Mouse (Mus musculus): Measurements from ENCODE around the gene Snx1. TPM values are rescaled to one million over a fixed set of nuclear protein-coding genes. Genes with fewer than 3 reads are reported as not detected.

The Snx1 gene
- polyA plus RNA-seq, 1 experiment, result 105 TPM

- no peak overlapping the region for H3K4me3 ChIP-seq (replicated peaks)
- no peaks in the 10 kb centered on the region for H3K27me3 ChIP-seq (replicated peaks)
- no peaks in the 10 kb centered on the region for H3K9me3 ChIP-seq
- peaks cover 34% of the 10 kb centered on the region for H3K4me1 ChIP-seq
- H3K36me3 ChIP-seq (replicated peaks; ENCODE audit: low read length), result peaks cover 72% of the 10 kb centered on the region
- no peak for TF ChIP-seq GATA1 (IDR thresholded peaks at IDR 0.05; ENCODE audit: borderline replicate concordance, low read length)
- TF ChIP-seq FLI1 (IDR thresholded peaks at IDR 0.05; ENCODE audit: low read length), result no peak
Measured at GRCm38 (mm10) chr9:66040801-66041200, 85.6 kb downstream of the Snx1 start.

GRCm38 (mm10) chr9:66039290-66039689, 87.1 kb downstream of the Snx1 start:
- no peaks in the 10 kb centered on the region for H3K27me3 ChIP-seq (replicated peaks)
- H3K9me3 ChIP-seq, result no peaks in the 10 kb centered on the region
- H3K4me3 ChIP-seq (replicated peaks), result no peak overlapping the region
- H3K36me3 ChIP-seq (replicated peaks; ENCODE audit: low read length), result peaks cover 85% of the 10 kb centered on the region
- TF ChIP-seq FLI1 (IDR thresholded peaks at IDR 0.05; ENCODE audit: low read length) (no peak), GATA1 (IDR thresholded peaks at IDR 0.05; ENCODE audit: borderline replicate concordance, low read length) (no peak)
- H3K4me1 ChIP-seq, result peaks cover 34% of the 10 kb centered on the region

GRCm38 (mm10) chr9:66038581-66038980, 87.8 kb downstream of the Snx1 start:
- Histone ChIP-seq H3K9me3 (no peaks in the 10 kb centered on the region), H3K36me3 (replicated peaks; ENCODE audit: low read length) (peaks cover 88% of the 10 kb centered on the region), H3K4me1 (peaks cover 34% of the 10 kb centered on the region), H3K27me3 (replicated peaks) (no peaks in the 10 kb centered on the region), H3K4me3 (replicated peaks) (no peak overlapping the region)
- TF ChIP-seq GATA1 (IDR thresholded peaks at IDR 0.05; ENCODE audit: borderline replicate concordance, low read length), result no peak

Other genes starting within 250 kb of the Snx1 start
- 2.8 TPM in 1 of 2 replicates, not detected in the other for gene Pclaf, start 236.3 kb downstream of the Snx1 start, polyA plus RNA-seq (2012; ENCODE audit: insufficient read depth, low replicate concordance)
- 0.58 TPM in 1 of 2 replicates, not detected in the other for gene Trip4, start 217.8 kb downstream of the Snx1 start, polyA plus RNA-seq (2012; ENCODE audit: insufficient read depth, low replicate concordance)
- 0.45 and 1.4 TPM in 2 replicates for gene Csnk1g1, start 217.7 kb downstream of the Snx1 start, polyA plus RNA-seq (2012; ENCODE audit: insufficient read depth, low replicate concordance)
- 39.4 and 300 TPM in 2 replicates for gene Ppib, start 66.4 kb downstream of the Snx1 start, polyA plus RNA-seq (2012; ENCODE audit: insufficient read depth, low replicate concordance)
- 0.16 TPM in 1 of 2 replicates, not detected in the other for gene Snx22, start 56.9 kb downstream of the Snx1 start, polyA plus RNA-seq (2012; ENCODE audit: insufficient read depth, low replicate concordance)
- gene Ciao2a, start within 50 bp of the Snx1 start, polyA plus RNA-seq (2012; ENCODE audit: insufficient read depth, low replicate concordance), result 8.6 and 26.5 TPM in 2 replicates
- gene Dapk2, start 31.6 kb upstream of the Snx1 start, polyA plus RNA-seq (2012; ENCODE audit: insufficient read depth, low replicate concordance), result 0.96 and 1.2 TPM in 2 replicates
- gene Herc1, start 223.9 kb upstream of the Snx1 start, polyA plus RNA-seq (2012; ENCODE audit: insufficient read depth, low replicate concordance), result 1.4 and 3.2 TPM in 2 replicates

All from megakaryocyte, embryonic 14.5 days (primary cell).